Mouse (Mus musculus) midbrain, postnatal 0 days (tissue): ENCODE measurements at regions not wholly inside any gene's neighbourhood (a gene's known extent, or its start where the extent isn't known, plus 50 kb on each side); places are given as distances from the start of the nearest gene placed in this dataset.

Experiments used
- ATAC-seq: fragments of 200-750 bp; cut with Nextera tagmentation; 2 replicates; pipeline ENCODE4 v1.8.0; 2017; ENCODE audit warnings: moderate number of reproducible peaks, mild to moderate bottlenecking, moderate TSS enrichment, moderate library complexity; ENCODE audit not compliant: low FRiP score
- DNase-seq: peaks from one replicate; pipeline ENCODE4 v3.0.0-alpha.2; 2015; ENCODE audit warnings: low spot score
- H3K27ac ChIP-seq: fragments of 300-500 bp; sonication (generic); 2 replicates; pipeline ENCODE4 v1.5.1; 2014; ENCODE audit warnings: low read depth, mild to moderate bottlenecking, low read length, mixed read lengths
- H3K27me3 ChIP-seq: fragments of 300-500 bp; sonication (generic); 2 replicates; pipeline ENCODE4 v1.6.1; 2014; ENCODE audit warnings: low read length, control low read depth, mixed read lengths; ENCODE audit not compliant: insufficient read depth
- H3K36me3 ChIP-seq: fragments of 300-500 bp; sonication (generic); 2 replicates; pipeline ENCODE4 v1.6.1; 2014; ENCODE audit warnings: low read length, control low read depth, mixed read lengths; ENCODE audit not compliant: insufficient read depth
- H3K4me1 ChIP-seq: fragments of 300-500 bp; sonication (generic); 2 replicates; pipeline ENCODE4 v1.6.1; 2014; ENCODE audit warnings: mild to moderate bottlenecking, control low read depth, antibody characterized with exemption, low read length, mixed read lengths; ENCODE audit not compliant: insufficient read depth
- H3K4me2 ChIP-seq: fragments of 300-500 bp; sonication (generic); 2 replicates; pipeline ENCODE4 v1.6.1; 2014; ENCODE audit warnings: low read depth, mild to moderate bottlenecking, low read length, mixed read lengths; ENCODE audit not compliant: poor library complexity, severe bottlenecking
- H3K4me3 ChIP-seq: fragments of 300-500 bp; sonication (generic); 2 replicates; pipeline ENCODE4 v1.5.1; 2014; ENCODE audit warnings: low read depth, mild to moderate bottlenecking, low read length, moderate library complexity
- H3K9ac ChIP-seq: fragments of 300-500 bp; sonication (generic); replicated peaks from 2 replicates; pipeline ENCODE4 v1.6.1; 2014; ENCODE audit warnings: mild to moderate bottlenecking, low read length, moderate library complexity, mixed read lengths; ENCODE audit not compliant: poor library complexity, severe bottlenecking
- H3K9me3 ChIP-seq: fragments of 300-500 bp; sonication (generic); 2 replicates; pipeline ENCODE4 v1.6.1; 2016; ENCODE audit warnings: low read length, control low read depth
- CTCF ChIP-seq: IDR thresholded peaks from 2 replicates; pipeline ENCODE4 v1.5.1; 2016; ENCODE audit warnings: antibody characterized with exemption, mild to moderate bottlenecking
- WGBS: fragments of 180-500 bp; shearing (Covaris S2); extraction: QIAGEN DNeasy Blood & Tissue Kit; methylation state at CpG from one replicate; pipeline ENCODE4 v1.1.7; 2014; 5-methylcytosine and 5-hydroxymethylcytosine counted together

GRCm38 (mm10) chr1:57218616-57219015 lies 158.8 kb upstream of the 1700066M21Rik start:
- Histone ChIP-seq H3K27me3 (no peaks in the 10 kb centered on the region; the same call in 1 of the 2 replicates), H3K9ac (no peak overlapping the region), H3K27ac (no peak overlapping the region), H3K4me1 (no peaks in the 10 kb centered on the region), H3K36me3 (no peaks in the 10 kb centered on the region), H3K4me3 (no peak overlapping the region), H3K9me3 (no peaks in the 10 kb centered on the region), H3K4me2 (no peak overlapping the region)
- ATAC-seq (no peak), DNase-seq (no peak)
- no peak for TF ChIP-seq CTCF
- WGBS = 47% methylated on average over 3 of the region's 3 CpGs

- WGBS = 69% methylated on average over 10 of the region's 10 CpGs
- Histone ChIP-seq H3K27ac (no peak overlapping the region), H3K9me3 (no peaks in the 10 kb centered on the region), H3K4me1 (no peaks in the 10 kb centered on the region), H3K9ac (no peak overlapping the region), H3K4me3 (no peak overlapping the region), H3K27me3 (no peaks in the 10 kb centered on the region; the same call in 1 of the 2 replicates), H3K4me2 (no peak overlapping the region), H3K36me3 (no peaks in the 10 kb centered on the region)
- TF ChIP-seq CTCF = no peak
- ATAC-seq (peak; percentile 66; the same call in 1 of the 2 replicates), DNase-seq (peak; percentile 90)
Observed at GRCm38 (mm10) chr1:57224425-57225104, 152.9 kb upstream of the 1700066M21Rik start.

GRCm38 (mm10) chr1:57243607-57244408 lies 133.6 kb upstream of the 1700066M21Rik start:
- H3K27ac ChIP-seq = no peak overlapping the region
- 0 out of 2 replicates have a peak, but pooled peaks have one; percentile 31 for ATAC-seq
- H3K9ac ChIP-seq = no peak overlapping the region
- TF ChIP-seq CTCF = no peak
- H3K36me3 ChIP-seq = no peaks in the 10 kb centered on the region
- no peaks in the 10 kb centered on the region for H3K9me3 ChIP-seq
- DNase-seq = no peak
- H3K27me3 ChIP-seq = 0 out of 2 replicates have a peak, but pooled peaks cover 3% of the 10 kb centered on the region
- no peak overlapping the region for H3K4me3 ChIP-seq
- H3K4me2 ChIP-seq = no peak overlapping the region
- WGBS = 28% methylated on average over 6 of the region's 6 CpGs
- H3K4me1 ChIP-seq = no peaks in the 10 kb centered on the region

- H3K9me3 ChIP-seq = no peaks in the 10 kb centered on the region
- DNase-seq (no peak), ATAC-seq (no peak)
- H3K4me2 ChIP-seq = no peak overlapping the region
- no peak overlapping the region for H3K27ac ChIP-seq
- H3K36me3 ChIP-seq = no peaks in the 10 kb centered on the region
- H3K9ac ChIP-seq = no peak overlapping the region
- no peaks in the 10 kb centered on the region for H3K27me3 ChIP-seq
- no peaks in the 10 kb centered on the region for H3K4me1 ChIP-seq
- WGBS = 55% methylated on average over 7 of the region's 7 CpGs
- TF ChIP-seq CTCF = no peak
- H3K4me3 ChIP-seq = no peak overlapping the region
Observed at GRCm38 (mm10) chr1:57259626-57260025, 117.8 kb upstream of the 1700066M21Rik start.

DNA sequence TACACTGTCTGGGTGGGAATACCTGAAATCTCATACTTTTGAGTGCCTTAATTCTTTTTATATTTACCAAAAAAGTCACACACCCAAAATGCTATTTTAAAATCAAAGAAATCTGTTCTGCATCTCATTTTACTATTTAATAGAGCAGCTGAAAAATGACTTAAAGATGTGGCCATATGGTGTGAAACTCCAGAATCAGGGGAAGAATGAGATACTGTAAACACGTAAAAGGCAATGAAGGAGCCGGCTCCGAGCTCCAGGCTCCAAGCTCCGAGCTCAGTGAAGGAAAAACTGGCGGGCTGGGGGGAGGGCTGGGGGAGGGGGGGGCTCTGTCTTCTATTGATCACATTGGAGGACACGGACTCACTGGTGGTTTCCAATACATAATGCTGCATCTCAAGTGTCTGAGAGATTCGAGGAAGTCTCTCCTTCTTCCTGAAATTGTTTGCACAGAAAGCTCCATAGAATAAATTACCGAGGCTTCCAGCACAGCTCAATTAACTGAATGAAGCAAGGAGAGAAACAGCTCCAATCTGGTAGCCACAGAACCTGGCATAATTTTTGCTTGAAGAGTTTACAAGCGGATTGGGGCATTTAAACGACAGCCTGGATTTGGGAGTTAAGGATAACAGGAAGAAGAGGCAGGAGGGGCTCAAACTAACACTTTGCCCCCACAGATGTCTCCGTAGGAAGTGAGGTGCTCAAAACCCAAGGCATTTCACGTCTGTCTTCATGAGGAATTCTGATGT lies 112.2 kb upstream of the 1700066M21Rik start:
- 51% methylated on average over 12 of the region's 12 CpGs for WGBS
- DNase-seq (no peak), ATAC-seq (no peak)
- Histone ChIP-seq H3K4me2 (no peak overlapping the region), H3K27ac (no peak overlapping the region), H3K9ac (no peak overlapping the region), H3K27me3 (no peaks in the 10 kb centered on the region), H3K4me3 (no peak overlapping the region), H3K9me3 (no peaks in the 10 kb centered on the region), H3K4me1 (no peaks in the 10 kb centered on the region), H3K36me3 (no peaks in the 10 kb centered on the region)
- no peak for TF ChIP-seq CTCF
